ENCODE assay signal across 38 mouse cellular contexts in genomic region chr2:122682520-122682919, GRCm38 (mm10). TPM values are rescaled to one million over a fixed set of nuclear protein-coding genes. Genes with fewer than 3 reads are reported as not detected.
"Had no signal": no experiment of that assay in that cellular context is flagged by ENCODE, and none has a peak within 500 bp of the region (broad histone marks: within the 10 kb centered on the region; RNA-seq: fewer than 3 reads in every experiment).

No protein-coding gene starts in this region.

- ATAC-seq: hindbrain, embryonic 16.5 days; hindbrain, postnatal 0 days; inflammation-experienced regulatory T-cells, adult 6 months; intestine, embryonic 16.5 days had no signal

- H3K27me3 ChIP-seq: heart, embryonic 12.5 days; heart, embryonic 13.5 days; heart, embryonic 15.5 days; hindbrain, embryonic 12.5 days; hindbrain, embryonic 13.5 days; hindbrain, embryonic 15.5 days; intestine, embryonic 15.5 days; kidney, embryonic 15.5 days had no signal

- H3K27ac ChIP-seq: heart, embryonic 13.5 days; heart, embryonic 15.5 days; hindbrain, embryonic 10.5 days; hindbrain, embryonic 12.5 days; hindbrain, embryonic 13.5 days; hindbrain, embryonic 14.5 days; hindbrain, embryonic 15.5 days; hindbrain, postnatal 0 days; intestine, embryonic 15.5 days; kidney, embryonic 15.5 days; kidney, postnatal 0 days; left cerebral cortex, adult 2 months had no signal

- H3K4me3 ChIP-seq: heart, embryonic 12.5 days; heart, embryonic 13.5 days; heart, embryonic 15.5 days; hindbrain, embryonic 10.5 days; hindbrain, embryonic 12.5 days; hindbrain, embryonic 13.5 days; hindbrain, embryonic 15.5 days; intestine, embryonic 15.5 days; kidney, embryonic 15.5 days; left cerebral cortex, adult 2 months had no signal

- DNase-seq: heart, postnatal 10 days; heart, postnatal 14 days; heart, postnatal 36 days; heart, postnatal 4 days; kidney, adult 11 months; kidney, adult 18-20 months; kidney, adult 8-10 months; kidney, adult 9 months; kidney, postnatal 10 days; kidney, postnatal 14 days; kidney, postnatal 25 days; kidney, postnatal 36 days; kidney, postnatal 4 days; layer of hippocampus, adult 9-11 months; layer of hippocampus, postnatal 36 days had no signal

RNA-seq across cellular contexts. Expression of gene AA467197, which starts 45.7 kb away (rescaled TPM):
- total RNA-seq: heart, postnatal 25 days; hindbrain, postnatal 0 days; layer of hippocampus, postnatal 14 days; left cerebral cortex, adult 18-20 months had no signal
- polyA plus RNA-seq: heart, embryonic 12.5 days; heart, embryonic 14.5 days; hindbrain, embryonic 11.5 days; hindbrain, embryonic 13.5 days; kidney, embryonic 14.5 days; kidney, embryonic 16.5 days had no signal
